Mouse (Mus musculus): ENCODE measurements at regions not wholly inside any gene's neighbourhood (a gene's known extent, or its start where the extent isn't known, plus 50 kb on each side); places are given as distances from the start of the nearest gene placed in this dataset.
"Not testable (repeated sequence)": the region's sequence is repeated elsewhere in the genome, so short reads cannot be mapped to it uniquely, and the experiment has no call there.

DNA sequence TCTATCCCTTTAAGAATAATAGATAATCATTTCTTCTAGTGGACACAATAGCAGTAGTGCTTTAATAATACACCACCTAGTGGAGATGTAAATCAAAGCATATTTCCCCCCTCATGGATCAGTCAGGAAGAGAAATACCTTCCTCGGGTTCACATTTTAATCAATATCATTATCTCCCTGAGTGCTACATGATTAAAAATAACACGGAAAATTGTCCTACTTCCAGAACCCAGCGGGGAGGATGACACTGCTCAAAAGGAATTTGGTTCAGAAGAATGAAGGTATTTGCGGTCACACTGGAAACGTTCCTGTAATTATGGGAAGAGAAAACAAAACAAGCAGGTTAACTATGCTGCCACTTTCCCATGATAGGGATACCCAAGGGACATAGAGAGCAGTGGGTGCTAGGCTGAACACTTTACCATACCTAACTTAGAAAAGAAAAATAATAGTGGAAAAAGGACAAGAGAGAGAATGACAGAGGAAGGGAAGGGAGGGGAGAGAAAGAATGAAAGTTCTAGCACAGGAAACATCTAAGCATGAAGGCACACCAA, 132.0 kb upstream of the Gm9972 start:
- Histone ChIP-seq H3K27me3 (no peaks in the 10 kb centered on the region), H3K36me3 (no peaks in the 10 kb centered on the region), H3K4me1 (no peaks in the 10 kb centered on the region), H3K4me3 (no peak overlapping the region), H3K4me2 (no peak overlapping the region), H3K9me3 (no peaks in the 10 kb centered on the region), H3K9ac (no peak overlapping the region), H3K27ac (no peak overlapping the region)
- no peak for ATAC-seq (ENCODE audit: borderline replicate concordance, extremely low read depth, low FRiP score, low TSS enrichment)
- 67% methylated on average over 5 of the region's 5 CpGs for WGBS

DNA sequence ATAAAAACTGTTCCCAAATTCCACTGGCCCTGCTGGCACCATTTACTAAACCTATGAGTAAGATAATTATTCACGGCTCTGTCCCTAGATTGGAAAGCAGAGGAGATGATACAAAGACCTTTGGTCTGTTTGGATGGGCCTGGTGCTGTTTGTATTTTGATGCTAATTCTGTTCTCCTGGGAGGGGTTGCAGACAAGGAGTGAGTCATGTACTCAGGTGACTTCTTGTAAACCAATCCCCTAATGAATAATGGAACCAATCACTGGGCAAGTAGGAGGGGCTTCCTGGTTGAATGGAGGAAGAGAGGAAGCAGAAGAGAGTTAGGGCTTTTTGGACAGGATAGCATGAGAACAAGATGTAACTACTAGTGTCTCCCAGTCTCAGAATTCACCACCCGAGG, 130.0 kb upstream of the Gm9972 start:
- Histone ChIP-seq H3K4me1 (no peaks in the 10 kb centered on the region), H3K36me3 (no peaks in the 10 kb centered on the region), H3K4me2 (no peak overlapping the region), H3K27ac (no peak overlapping the region), H3K27me3 (no peaks in the 10 kb centered on the region), H3K9ac (no peak overlapping the region), H3K4me3 (no peak overlapping the region), H3K9me3 (no peaks in the 10 kb centered on the region)
- WGBS = 80% methylated on average over 2 of the region's 2 CpGs
- ATAC-seq (ENCODE audit: borderline replicate concordance, extremely low read depth, low FRiP score, low TSS enrichment) = no peak

DNA sequence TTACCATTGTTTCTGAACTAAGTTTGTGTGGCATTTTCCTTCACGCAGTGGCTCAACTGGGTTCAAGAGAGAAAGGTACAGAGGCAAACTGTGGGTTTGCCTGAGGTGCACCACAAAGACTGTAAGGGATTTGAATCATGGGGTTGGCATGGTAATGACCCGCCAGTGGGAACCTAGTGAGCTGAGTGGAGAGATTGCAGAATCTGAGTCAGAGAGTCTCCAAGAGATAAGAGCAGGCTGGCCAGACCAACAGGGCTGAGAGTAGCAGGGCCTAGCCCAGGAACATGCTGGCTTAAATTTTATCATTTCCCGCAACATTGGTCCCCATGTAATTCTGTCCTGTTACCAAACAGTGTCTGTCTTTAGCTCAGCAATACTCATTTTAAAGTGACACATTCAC, 129.5 kb upstream of the Gm9972 start:
- Histone ChIP-seq H3K4me3 (no peak overlapping the region), H3K4me2 (no peak overlapping the region), H3K36me3 (no peaks in the 10 kb centered on the region), H3K9me3 (no peaks in the 10 kb centered on the region), H3K4me1 (no peaks in the 10 kb centered on the region), H3K9ac (no peak overlapping the region), H3K27ac (no peak overlapping the region), H3K27me3 (no peaks in the 10 kb centered on the region)
- no peak for ATAC-seq (ENCODE audit: borderline replicate concordance, extremely low read depth, low FRiP score, low TSS enrichment)
- WGBS = 87% methylated on average over 3 of the region's 3 CpGs

DNA sequence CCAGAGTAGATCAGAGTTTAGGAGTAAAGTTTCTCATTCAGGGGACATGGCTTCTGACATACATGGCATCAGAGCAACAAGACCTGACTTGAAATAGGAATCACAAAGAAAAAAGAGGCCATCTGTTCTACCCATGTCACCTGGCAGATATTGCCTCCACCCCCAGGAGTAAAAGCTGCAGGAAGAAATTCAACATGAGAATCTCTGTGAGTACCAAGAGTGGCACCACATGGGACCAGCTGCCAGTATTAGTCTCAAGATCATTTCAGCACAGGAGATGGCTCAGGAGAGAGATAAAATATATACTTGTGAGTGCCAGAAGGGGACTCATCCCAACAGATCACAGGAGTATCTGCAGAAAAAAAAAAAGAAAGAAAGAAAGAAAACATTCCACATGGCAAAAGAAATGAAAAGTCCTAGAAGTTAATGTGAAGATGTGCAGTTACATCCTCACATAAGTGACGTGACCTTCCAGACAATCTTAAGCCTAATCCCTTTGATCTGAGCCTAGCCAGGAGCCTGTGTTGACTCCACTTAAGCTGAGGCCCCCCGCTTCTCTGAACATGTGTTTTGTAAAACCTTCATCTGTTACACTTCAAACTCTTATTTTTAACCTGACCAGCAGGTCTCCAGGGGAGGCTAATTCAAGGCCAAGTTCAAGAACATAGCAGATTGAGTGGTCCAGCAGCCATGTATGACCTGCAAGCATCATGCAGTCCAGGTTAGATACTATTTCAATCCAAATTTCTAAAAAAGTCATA, 118.9 kb upstream of the Gm9972 start:
- WGBS = 79% methylated on average over 2 of the region's 2 CpGs

DNA sequence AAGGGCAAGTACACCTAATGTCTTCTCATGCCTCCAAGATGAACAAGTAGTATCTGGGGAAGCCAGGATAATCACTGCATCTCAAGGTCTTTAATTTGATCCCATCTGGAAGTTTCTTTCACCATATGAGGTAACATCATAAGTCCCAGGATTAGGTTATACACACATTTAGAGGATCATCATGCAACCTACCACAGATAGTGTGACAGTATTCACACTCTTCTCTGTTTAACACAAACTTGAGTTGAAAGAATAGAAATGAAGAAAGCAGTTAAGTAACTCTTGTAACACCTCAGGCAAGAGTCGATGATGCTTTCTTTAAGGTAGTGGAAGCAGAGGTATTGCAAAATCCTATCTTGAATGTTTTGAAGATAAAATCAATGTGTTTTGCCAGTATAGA, 116.3 kb upstream of the Gm9972 start:
- Histone ChIP-seq H3K27ac (no peak overlapping the region), H3K4me1 (no peaks in the 10 kb centered on the region), H3K4me3 (no peak overlapping the region), H3K27me3 (no peaks in the 10 kb centered on the region), H3K36me3 (no peaks in the 10 kb centered on the region), H3K4me2 (no peak overlapping the region), H3K9me3 (no peaks in the 10 kb centered on the region), H3K9ac (no peak overlapping the region)
- WGBS = 84% methylated on average over 1 of the region's 1 CpGs
- ATAC-seq (ENCODE audit: borderline replicate concordance, extremely low read depth, low FRiP score, low TSS enrichment) = no peak

More for the DNA sequence above, 118.9 kb upstream of the Gm9972 start:
- Histone ChIP-seq H3K4me2 (no peak overlapping the region), H3K27ac (no peak overlapping the region), H3K4me1 (no peaks in the 10 kb centered on the region), H3K27me3 (no peaks in the 10 kb centered on the region), H3K9me3 (no peaks in the 10 kb centered on the region), H3K4me3 (no peak overlapping the region), H3K36me3 (no peaks in the 10 kb centered on the region), H3K9ac (no peak overlapping the region)
- no peak for ATAC-seq (ENCODE audit: borderline replicate concordance, extremely low read depth, low FRiP score, low TSS enrichment)

DNA sequence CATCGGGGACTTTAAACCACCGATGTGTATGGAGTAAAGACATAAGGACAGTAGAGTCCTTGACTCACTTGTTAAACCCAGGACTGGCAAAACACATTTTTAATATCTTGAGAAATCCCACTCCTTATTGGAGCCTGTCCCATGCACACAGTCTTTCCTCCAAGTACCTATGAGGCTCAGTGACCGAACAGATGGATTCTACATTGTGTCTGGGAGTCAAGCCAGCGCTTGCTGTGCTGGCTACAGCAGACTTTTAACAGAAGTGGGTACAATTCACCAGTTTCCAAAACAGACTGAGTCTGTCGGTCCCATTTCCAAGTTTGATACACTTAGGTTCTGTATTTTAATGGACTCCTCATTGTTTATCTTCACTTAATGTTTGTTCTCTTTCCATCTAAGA, 108.4 kb upstream of the Gm9972 start:
- H3K9me3 ChIP-seq = no peaks in the 10 kb centered on the region
- 83% methylated on average over 5 of the region's 5 CpGs for WGBS
- no peak overlapping the region for H3K4me3 ChIP-seq
- H3K4me2 ChIP-seq = no peak overlapping the region
- H3K27ac ChIP-seq = no peak overlapping the region
- no peak for ATAC-seq (ENCODE audit: borderline replicate concordance, extremely low read depth, low FRiP score, low TSS enrichment)
- H3K36me3 ChIP-seq = no peaks in the 10 kb centered on the region
- H3K9ac ChIP-seq = no peak overlapping the region
- H3K4me1 ChIP-seq = no peaks in the 10 kb centered on the region
- H3K27me3 ChIP-seq = no peaks in the 10 kb centered on the region

DNA sequence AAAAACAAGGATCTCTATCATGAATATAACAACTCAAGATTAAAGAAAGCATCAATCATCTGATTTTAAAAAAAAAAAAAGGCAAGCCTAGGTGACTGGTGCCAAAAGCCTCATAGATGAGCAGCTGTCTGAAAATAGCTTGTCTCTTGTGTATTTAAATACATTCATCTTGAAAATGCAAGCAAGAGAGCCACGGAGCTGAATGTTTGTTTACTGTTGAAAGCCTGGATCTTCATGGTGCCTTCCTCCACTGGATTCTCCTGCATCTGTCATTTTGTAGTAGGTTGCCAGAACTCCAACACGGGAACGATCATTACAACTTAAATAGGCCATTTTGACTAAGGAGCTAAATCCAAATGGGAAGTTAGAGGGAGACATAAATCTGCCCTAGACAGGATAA, 106.6 kb upstream of the Gm9972 start:
- Histone ChIP-seq H3K4me1 (no peaks in the 10 kb centered on the region), H3K27me3 (no peaks in the 10 kb centered on the region), H3K9me3 (no peaks in the 10 kb centered on the region), H3K27ac (no peak overlapping the region), H3K4me2 (no peak overlapping the region), H3K36me3 (no peaks in the 10 kb centered on the region), H3K4me3 (no peak overlapping the region), H3K9ac (no peak overlapping the region)
- 49% methylated on average over 3 of the region's 3 CpGs for WGBS
- no peak for ATAC-seq (ENCODE audit: borderline replicate concordance, extremely low read depth, low FRiP score, low TSS enrichment)

DNA sequence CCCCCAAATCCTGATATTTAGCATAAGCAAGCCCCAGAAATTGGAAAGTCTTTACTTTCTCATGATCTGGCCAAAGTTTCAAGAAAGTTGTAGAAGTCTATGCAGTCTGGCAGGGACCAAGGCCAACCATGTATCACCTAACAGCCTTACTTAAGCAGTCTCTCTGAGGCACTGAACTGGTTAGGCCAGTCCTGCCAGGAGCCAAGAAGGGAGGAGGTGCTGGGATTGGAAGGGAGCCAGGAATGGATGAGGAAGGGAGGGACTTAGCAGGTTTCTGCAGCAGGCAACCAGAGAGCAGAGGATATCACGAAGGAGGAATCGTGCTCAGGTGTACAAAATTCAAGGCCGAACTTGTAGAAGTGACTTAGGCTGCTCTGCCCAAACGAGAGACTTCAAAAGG, 96.3 kb upstream of the Gm9972 start:
- H3K4me1 ChIP-seq, H3K27me3 ChIP-seq, H3K9me3 ChIP-seq, H3K4me3 ChIP-seq, H3K36me3 ChIP-seq, H3K4me2 ChIP-seq, H3K9ac ChIP-seq: not testable (repeated sequence)
- H3K27ac ChIP-seq = 0 out of 2 replicates have a peak overlapping the region, but pooled peaks have one; percentile 10
- ATAC-seq (ENCODE audit: borderline replicate concordance, extremely low read depth, low FRiP score, low TSS enrichment) = peak; percentile 94
- 56% methylated on average over 4 of the region's 4 CpGs for WGBS

DNA sequence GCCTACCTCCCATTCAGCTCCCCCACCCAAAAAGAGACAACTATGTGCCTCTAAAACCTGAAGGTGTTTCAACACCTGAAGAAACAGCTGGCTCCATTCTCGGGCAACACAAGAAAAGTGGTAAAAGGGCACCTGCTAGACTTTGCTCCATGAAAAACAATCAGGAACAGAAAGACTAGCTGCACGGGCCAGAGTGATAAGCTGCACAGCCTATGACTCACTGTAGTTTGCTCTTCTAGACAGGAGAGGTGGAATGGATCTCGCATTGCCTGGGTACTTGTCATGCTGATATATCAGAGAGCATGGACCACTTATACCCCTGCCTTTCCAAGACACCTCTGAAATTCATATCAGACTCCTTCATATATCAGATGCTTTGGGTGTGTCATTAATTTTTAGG, 94.0 kb upstream of the Gm9972 start:
- ATAC-seq (ENCODE audit: borderline replicate concordance, extremely low read depth, low FRiP score, low TSS enrichment) = no peak
- Histone ChIP-seq H3K9ac (no peak overlapping the region), H3K4me1 (no peaks in the 10 kb centered on the region), H3K36me3 (no peaks in the 10 kb centered on the region), H3K4me2 (no peak overlapping the region), H3K9me3 (no peaks in the 10 kb centered on the region), H3K4me3 (no peak overlapping the region), H3K27ac (no peak overlapping the region), H3K27me3 (no peaks in the 10 kb centered on the region)
- 59% methylated on average over 3 of the region's 3 CpGs for WGBS

DNA sequence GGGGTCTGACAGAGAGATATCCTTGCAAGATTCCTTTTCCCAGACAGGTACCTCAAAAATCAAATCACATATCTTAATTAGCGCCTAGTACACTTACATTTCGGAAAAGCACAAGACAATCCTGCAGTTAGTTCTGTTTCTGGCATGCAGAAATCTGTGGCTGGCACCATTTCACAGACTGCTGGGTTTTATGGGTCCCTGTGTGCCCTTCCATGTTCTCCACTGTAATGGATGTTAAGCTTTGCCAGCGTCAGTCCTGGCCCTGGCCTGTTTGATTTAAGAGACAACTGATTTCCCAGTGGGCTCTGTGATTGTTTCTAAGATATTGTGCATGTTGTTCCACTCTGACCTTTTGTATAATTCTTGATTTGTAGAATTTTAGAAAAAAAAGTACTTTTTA, 93.3 kb upstream of the Gm9972 start:
- Histone ChIP-seq H3K4me2 (no peak overlapping the region), H3K9ac (no peak overlapping the region), H3K36me3 (no peaks in the 10 kb centered on the region), H3K4me3 (no peak overlapping the region), H3K4me1 (no peaks in the 10 kb centered on the region), H3K27ac (no peak overlapping the region), H3K27me3 (no peaks in the 10 kb centered on the region), H3K9me3 (no peaks in the 10 kb centered on the region)
- ATAC-seq (ENCODE audit: borderline replicate concordance, extremely low read depth, low FRiP score, low TSS enrichment) = no peak
- WGBS = 77% methylated on average over 3 of the region's 3 CpGs

DNA sequence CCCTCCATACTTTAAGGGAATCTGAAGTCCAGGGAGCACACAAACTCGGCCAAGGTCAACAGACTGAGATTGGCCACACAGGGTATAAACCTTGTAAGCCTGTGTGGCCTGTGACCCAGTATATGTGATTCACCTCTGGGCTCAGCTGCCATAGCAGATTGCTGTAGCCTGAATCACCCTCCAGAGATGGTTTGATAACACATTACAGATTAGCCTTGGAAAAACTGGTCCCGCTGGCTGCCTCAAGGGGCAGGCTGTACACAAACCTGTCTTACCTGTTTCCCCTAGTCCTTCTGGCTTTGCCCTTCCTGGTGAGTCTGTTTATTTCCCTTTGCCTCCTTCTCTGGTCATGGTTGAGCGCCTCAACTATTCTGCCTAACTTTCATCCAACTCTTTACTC, 91.0 kb upstream of the Gm9972 start:
- no peak overlapping the region for H3K4me2 ChIP-seq
- 47% methylated on average over 3 of the region's 3 CpGs for WGBS
- H3K9me3 ChIP-seq = no peaks in the 10 kb centered on the region
- no peaks in the 10 kb centered on the region for H3K4me1 ChIP-seq
- ATAC-seq (ENCODE audit: borderline replicate concordance, extremely low read depth, low FRiP score, low TSS enrichment) = peak; percentile 59; the same call in 1 of the 2 replicates
- no peak overlapping the region for H3K9ac ChIP-seq
- no peak overlapping the region for H3K4me3 ChIP-seq
- H3K27ac ChIP-seq = no peak overlapping the region
- no peaks in the 10 kb centered on the region for H3K27me3 ChIP-seq
- H3K36me3 ChIP-seq = no peaks in the 10 kb centered on the region

DNA sequence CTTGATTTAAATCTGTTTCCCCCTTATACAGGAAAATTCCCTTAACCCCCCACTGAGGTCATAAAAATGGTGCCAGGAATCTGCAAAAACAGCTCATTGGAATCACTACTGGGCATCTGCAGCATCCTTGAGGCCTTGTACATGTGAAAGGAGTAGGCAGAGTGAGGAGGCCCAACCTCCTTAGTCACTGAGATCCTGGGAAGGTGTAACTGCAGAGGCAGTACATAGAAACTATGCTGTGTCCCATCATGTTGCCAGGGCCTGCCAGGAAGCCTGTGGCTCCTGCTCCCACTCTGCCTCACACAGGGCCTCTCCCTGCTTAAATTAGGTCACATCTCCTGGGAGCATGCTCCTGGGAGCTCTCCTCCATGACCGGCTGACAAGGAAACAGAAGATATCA, 85.7 kb upstream of the Gm9972 start:
- no peak overlapping the region for H3K4me2 ChIP-seq
- ATAC-seq (ENCODE audit: borderline replicate concordance, extremely low read depth, low FRiP score, low TSS enrichment) = no peak
- no peaks in the 10 kb centered on the region for H3K36me3 ChIP-seq
- H3K27ac ChIP-seq = no peak overlapping the region
- H3K27me3 ChIP-seq = no peaks in the 10 kb centered on the region
- no peak overlapping the region for H3K4me3 ChIP-seq
- H3K9me3 ChIP-seq = no peaks in the 10 kb centered on the region
- 78% methylated on average over 1 of the region's 1 CpGs for WGBS
- no peak overlapping the region for H3K9ac ChIP-seq
- no peaks in the 10 kb centered on the region for H3K4me1 ChIP-seq

DNA sequence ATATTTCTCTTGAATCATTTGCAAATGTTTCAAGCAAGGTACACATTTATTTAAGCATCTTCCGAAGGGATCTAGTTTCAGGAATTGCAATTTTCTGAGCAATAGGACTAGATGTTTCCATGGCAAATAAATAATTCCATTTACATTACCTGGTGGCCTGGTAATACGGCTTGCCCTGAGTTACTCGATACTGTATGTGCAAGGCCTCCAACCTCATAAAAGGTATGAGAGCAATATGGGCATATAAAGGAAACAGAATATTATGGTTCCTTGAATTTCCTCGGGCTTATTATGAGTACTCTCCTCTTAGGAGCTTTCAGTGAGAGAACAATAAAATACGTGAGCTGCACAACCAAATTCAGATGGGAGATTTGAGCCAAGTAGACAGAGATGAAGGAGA, 81.4 kb upstream of the Gm9972 start:
- no peak overlapping the region for H3K4me3 ChIP-seq
- H3K9me3 ChIP-seq = no peaks in the 10 kb centered on the region
- no peaks in the 10 kb centered on the region for H3K27me3 ChIP-seq
- 82% methylated on average over 5 of the region's 5 CpGs for WGBS
- H3K27ac ChIP-seq = no peak overlapping the region
- no peaks in the 10 kb centered on the region for H3K4me1 ChIP-seq
- H3K36me3 ChIP-seq = no peaks in the 10 kb centered on the region
- H3K9ac ChIP-seq = no peak overlapping the region
- ATAC-seq (ENCODE audit: borderline replicate concordance, extremely low read depth, low FRiP score, low TSS enrichment) = no peak
- H3K4me2 ChIP-seq = no peak overlapping the region

Data from lung, embryonic 15.5 days (tissue).